Mouse (Mus musculus) liver, postnatal 0 days (tissue): ENCODE data around the gene Slc25a39.

Source experiments
- CTCF ChIP-seq: sonication (generic); IDR thresholded peaks from 2 replicates; pipeline ENCODE4 v1.5.1; 2016; ENCODE audit warnings: antibody characterized with exemption, low read depth
- EP300 ChIP-seq: IDR thresholded peaks from 2 replicates; pipeline ENCODE4 v1.6.1; 2016; ENCODE audit warnings: antibody characterized with exemption, low read depth, mild to moderate bottlenecking

GRCm38 (mm10) chr11:102448327-102448726, 40.6 kb upstream of the Slc25a39 start:
- TF ChIP-seq CTCF = no peak
- no peak for TF ChIP-seq EP300
